Mouse (Mus musculus) regulatory T cell (primary cell): ENCODE measurements around the gene Cfap157.

Source experiments
- in situ Hi-C: fragments of 300-600 bp; cut with MboI, MseI; formaldehyde crosslinking; loops from one replicate; pipeline ENCODE4 v1.15.1; 2025; ENCODE audit warnings: high pct_unique_total_duplicates

Gene Cfap157

GRCm38 (mm10) chr2:32750887-32751664, 33.2 kb downstream of the Cfap157 start:
- in situ Hi-C loops: no loop called here

GRCm38 (mm10) chr2:32750199-32750598, 34.0 kb downstream of the Cfap157 start:
- in situ Hi-C loops: no loop called here

GRCm38 (mm10) chr2:32749082-32749481, 35.1 kb downstream of the Cfap157 start:
- in situ Hi-C loops: no loop called here

- in situ Hi-C loops: no loop called here
These were observed 39.8 kb downstream of the Cfap157 start for GRCm38 (mm10) chr2:32744272-32744982.

- in situ Hi-C loops: no loop called here
These were observed 42.1 kb downstream of the Cfap157 start for GRCm38 (mm10) chr2:32742173-32742531.

GRCm38 (mm10) chr2:32741273-32742172, 42.7 kb downstream of the Cfap157 start:
- in situ Hi-C loops: no loop called here

GRCm38 (mm10) chr2:32740916-32741272, 43.3 kb downstream of the Cfap157 start, which contains the start of gene 6330409D20Rik:
TSS of gene 6330409D20Rik (minus strand) at chr2:32741016.
- in situ Hi-C loops: no loop called here

GRCm38 (mm10) chr2:32739311-32739710, 44.9 kb downstream of the Cfap157 start:
- in situ Hi-C loops: no loop called here

GRCm38 (mm10) chr2:32737008-32737407, 47.2 kb downstream of the Cfap157 start:
- in situ Hi-C loops: no loop called here

GRCm38 (mm10) chr2:32736306-32736829, 47.9 kb downstream of the Cfap157 start:
- in situ Hi-C loops: no loop called here

- in situ Hi-C loops: no loop called here
These were observed 49.3 kb downstream of the Cfap157 start for GRCm38 (mm10) chr2:32734933-32735332.

GRCm38 (mm10) chr2:32734480-32734879, 49.7 kb downstream of the Cfap157 start:
- in situ Hi-C loops: no loop called here

- in situ Hi-C loops: no loop called here
These were observed 51.5 kb downstream of the Cfap157 start for GRCm38 (mm10) chr2:32732695-32733094.

- in situ Hi-C loops: no loop called here
These were observed 52.3 kb downstream of the Cfap157 start for GRCm38 (mm10) chr2:32731911-32732310.

GRCm38 (mm10) chr2:32730854-32731253, 53.4 kb downstream of the Cfap157 start:
- in situ Hi-C loops: no loop called here

- in situ Hi-C loops: no loop called here
These were observed 54.7 kb downstream of the Cfap157 start for GRCm38 (mm10) chr2:32729547-32729946.

- in situ Hi-C loops: no loop called here
These were observed 55.8 kb downstream of the Cfap157 start for GRCm38 (mm10) chr2:32728463-32728862.

- in situ Hi-C loops: no loop called here
These were observed 56.8 kb downstream of the Cfap157 start for GRCm38 (mm10) chr2:32727435-32727834.
